Mouse (Mus musculus) liver, embryonic 11.5 days (tissue): ENCODE results near the gene Senp5. TPM values are rescaled to one million over a fixed set of nuclear protein-coding genes. Genes with fewer than 3 reads are reported as not detected.

Experiments
- ATAC-seq: fragments of 200-750 bp; cut with Nextera tagmentation; replicated peaks from 2 replicates; pipeline ENCODE4 v1.8.0; 2017; ENCODE audit warnings: moderate number of reproducible peaks, mild to moderate bottlenecking, moderate TSS enrichment, moderate library complexity; ENCODE audit not compliant: low FRiP score
- DNase-seq: peaks from one replicate; pipeline ENCODE4 v3.0.0-alpha.2; 2017; ENCODE audit warnings: low spot score
- H3K27ac ChIP-seq: fragments of 300-500 bp; sonication (generic); 2 replicates; pipeline ENCODE4 v1.5.1; 2014; ENCODE audit warnings: mild to moderate bottlenecking, low read depth, low read length, control low read depth
- H3K27me3 ChIP-seq: fragments of 300-500 bp; sonication (generic); replicated peaks from 2 replicates; pipeline ENCODE4 v1.6.1; 2014; ENCODE audit warnings: low read length, mixed read lengths; ENCODE audit not compliant: control insufficient read depth, insufficient read depth
- H3K36me3 ChIP-seq: fragments of 300-500 bp; sonication (generic); 2 replicates; pipeline ENCODE4 v1.6.1; 2014; ENCODE audit warnings: mild to moderate bottlenecking, low read length, moderate library complexity, mixed read lengths; ENCODE audit not compliant: control insufficient read depth, insufficient read depth
- H3K4me1 ChIP-seq: fragments of 300-500 bp; sonication (generic); replicated peaks from 2 replicates; pipeline ENCODE4 v1.6.1; 2014; ENCODE audit warnings: low read length, mixed read lengths; ENCODE audit not compliant: control insufficient read depth, insufficient read depth
- H3K4me2 ChIP-seq: fragments of 300-500 bp; sonication (generic); 2 replicates; pipeline ENCODE4 v1.6.1; 2014; ENCODE audit warnings: mild to moderate bottlenecking, control low read depth, moderate library complexity
- H3K4me3 ChIP-seq: fragments of 300-500 bp; sonication (generic); 2 replicates; pipeline ENCODE4 v1.5.1; 2014; ENCODE audit warnings: low read depth, low read length, control low read depth
- H3K9ac ChIP-seq: fragments of 300-500 bp; sonication (generic); 2 replicates; pipeline ENCODE4 v1.6.1; 2014; ENCODE audit warnings: low read depth, low read length, control low read depth
- H3K9me3 ChIP-seq: fragments of 300-500 bp; sonication (generic); 2 replicates; pipeline ENCODE4 v1.6.1; 2016; ENCODE audit warnings: low read length, inconsistent platforms, mixed read lengths; ENCODE audit not compliant: control insufficient read depth
- WGBS: fragments of 180-500 bp; shearing (Covaris S2); extraction: QIAGEN DNeasy Blood & Tissue Kit; methylation state at CpG from one replicate; pipeline ENCODE4 v1.1.7; 2014; 5-methylcytosine and 5-hydroxymethylcytosine counted together
- polyA plus RNA-seq: library from polyadenylated mRNA; unstranded; fragments of >200 nt; fragmentation: Nextera tagmentation; extraction: Ambion mirVana; gene quantifications from 2 replicates; pipeline ENCODE4 v1.2.1, GENCODE M21; 2014

Gene Senp5
- 13.0 and 13.1 TPM in 2 replicates for polyA plus RNA-seq

GRCm38 (mm10) chr16:32002509-32003477 lies at the start of gene Senp5:
Senp5 (minus strand) TSS chr16:32003287.
- no peaks in the 10 kb centered on the region for H3K9me3 ChIP-seq
- H3K27ac ChIP-seq: peak within 1 kb of the TSS; percentile 62
- H3K4me2 ChIP-seq: peak within 1 kb of the TSS; percentile 92
- no peaks in the 10 kb centered on the region for H3K27me3 ChIP-seq
- peaks cover 7% of the 10 kb centered on the region for H3K4me1 ChIP-seq
- ATAC-seq (peak; percentile 95), DNase-seq (peak; percentile 88)
- peak within 1 kb of the TSS; percentile 96 for H3K4me3 ChIP-seq
- H3K36me3 ChIP-seq: no peaks in the 10 kb centered on the region
- peak within 1 kb of the TSS; percentile 91 for H3K9ac ChIP-seq
- WGBS: under 1% methylated on average over 66 of the region's 66 CpGs

- H3K27ac ChIP-seq: no peak overlapping the region
- no peaks in the 10 kb centered on the region for H3K9me3 ChIP-seq
- WGBS: 85% methylated on average over 4 of the region's 4 CpGs
- H3K27me3 ChIP-seq: no peaks in the 10 kb centered on the region
- no peaks in the 10 kb centered on the region for H3K4me1 ChIP-seq
- no peak overlapping the region for H3K4me3 ChIP-seq
- H3K4me2 ChIP-seq: no peak overlapping the region
- DNase-seq: no peak
- H3K36me3 ChIP-seq: peaks cover 31% of the 10 kb centered on the region
- no peak overlapping the region for H3K9ac ChIP-seq
- ATAC-seq: no peak
Measured at GRCm38 (mm10) chr16:32042367-32042766, 39.3 kb upstream of the Senp5 start.

GRCm38 (mm10) chr16:32019678-32020077 lies 16.6 kb upstream of the Senp5 start:
- Histone ChIP-seq H3K4me2 (no peak overlapping the region), H3K4me3 (no peak overlapping the region), H3K27ac (no peak overlapping the region), H3K9ac (no peak overlapping the region), H3K27me3 (no peaks in the 10 kb centered on the region), H3K36me3 (peaks cover 33% of the 10 kb centered on the region), H3K9me3 (no peaks in the 10 kb centered on the region), H3K4me1 (no peaks in the 10 kb centered on the region)
- DNase-seq (no peak), ATAC-seq (no peak)
- 92% methylated on average over 9 of the region's 9 CpGs for WGBS

GRCm38 (mm10) chr16:32010330-32010729 lies 7.2 kb upstream of the Senp5 start:
- Histone ChIP-seq H3K9ac (no peak overlapping the region), H3K4me2 (no peak overlapping the region), H3K4me1 (no peaks in the 10 kb centered on the region), H3K27ac (no peak overlapping the region), H3K27me3 (no peaks in the 10 kb centered on the region), H3K4me3 (no peak overlapping the region), H3K36me3 (no peaks in the 10 kb centered on the region), H3K9me3 (no peaks in the 10 kb centered on the region)
- ATAC-seq (no peak), DNase-seq (no peak)
- WGBS: 75% methylated on average over 4 of the region's 4 CpGs

- no peaks in the 10 kb centered on the region for H3K27me3 ChIP-seq
- no peak overlapping the region for H3K4me3 ChIP-seq
- no peak overlapping the region for H3K27ac ChIP-seq
- H3K4me1 ChIP-seq: no peaks in the 10 kb centered on the region
- H3K36me3 ChIP-seq: no peaks in the 10 kb centered on the region
- DNase-seq: no peak
- H3K9ac ChIP-seq: no peak overlapping the region
- 37% methylated on average over 5 of the region's 5 CpGs for WGBS
- no peak overlapping the region for H3K4me2 ChIP-seq
- H3K9me3 ChIP-seq: no peaks in the 10 kb centered on the region
- ATAC-seq: peak; percentile 47; the same call in 1 of the 2 replicates
Measured at GRCm38 (mm10) chr16:32009913-32010312, 6.8 kb upstream of the Senp5 start.

GRCm38 (mm10) chr16:32008529-32009293 lies 5.6 kb upstream of the Senp5 start:
- Histone ChIP-seq H3K9ac (no peak overlapping the region), H3K27me3 (no peaks in the 10 kb centered on the region), H3K9me3 (no peaks in the 10 kb centered on the region), H3K4me3 (no peak overlapping the region), H3K27ac (peak overlapping the region; percentile 26), H3K4me1 (no peaks in the 10 kb centered on the region; the same call in 1 of the 2 replicates), H3K4me2 (peak overlapping the region; percentile 23), H3K36me3 (no peaks in the 10 kb centered on the region)
- DNase-seq (no peak), ATAC-seq (peak; percentile 49; the same call in 1 of the 2 replicates)
- WGBS: 68% methylated on average over 10 of the region's 10 CpGs

- Histone ChIP-seq H3K4me1 (peaks cover 7% of the 10 kb centered on the region), H3K9ac (no peak overlapping the region), H3K36me3 (no peaks in the 10 kb centered on the region), H3K9me3 (no peaks in the 10 kb centered on the region), H3K4me3 (no peak overlapping the region), H3K27me3 (no peaks in the 10 kb centered on the region), H3K27ac (no peak overlapping the region), H3K4me2 (no peak overlapping the region)
- WGBS: 90% methylated on average over 3 of the region's 3 CpGs
- DNase-seq (no peak), ATAC-seq (no peak)
Measured at GRCm38 (mm10) chr16:32004731-32005130, 1.6 kb upstream of the Senp5 start.

- Histone ChIP-seq H3K4me1 (no peaks in the 10 kb centered on the region), H3K9ac (no peak overlapping the region), H3K27ac (no peak overlapping the region), H3K4me2 (no peak overlapping the region), H3K27me3 (no peaks in the 10 kb centered on the region), H3K9me3 (no peaks in the 10 kb centered on the region), H3K4me3 (no peak overlapping the region), H3K36me3 (peaks cover 12% of the 10 kb centered on the region)
- DNase-seq (no peak), ATAC-seq (no peak)
- 88% methylated on average over 5 of the region's 5 CpGs for WGBS
Measured at GRCm38 (mm10) chr16:31996371-31996770, 6.7 kb downstream of the Senp5 start.
